Mouse (Mus musculus) neural tube, embryonic 14.5 days (tissue): ENCODE results near the gene Sh3gl1. TPM values are rescaled to one million over a fixed set of nuclear protein-coding genes. Genes with fewer than 3 reads are reported as not detected.

Experiments used
- ATAC-seq: fragments of 200-750 bp; cut with Nextera tagmentation; 2 replicates; pipeline ENCODE4 v1.8.0; 2017; ENCODE audit warnings: low read depth, mild to moderate bottlenecking, moderate TSS enrichment, moderate library complexity
- H3K27ac ChIP-seq: fragments of 300-500 bp; sonication (generic); 2 replicates; pipeline ENCODE4 v1.5.1; 2014; ENCODE audit warnings: low read depth, mild to moderate bottlenecking, control low read depth, low read length, moderate library complexity, mixed read lengths
- H3K27me3 ChIP-seq: fragments of 300-500 bp; sonication (generic); 2 replicates; pipeline ENCODE4 v1.6.1; 2014; ENCODE audit warnings: low read length; ENCODE audit not compliant: control insufficient read depth, insufficient read depth
- H3K36me3 ChIP-seq: fragments of 300-500 bp; sonication (generic); 2 replicates; pipeline ENCODE4 v1.6.1; 2014; ENCODE audit warnings: low read length, mixed read lengths; ENCODE audit not compliant: control insufficient read depth, insufficient read depth
- H3K4me1 ChIP-seq: fragments of 300-500 bp; sonication (generic); 2 replicates; pipeline ENCODE4 v1.6.1; 2014; ENCODE audit warnings: low read length; ENCODE audit not compliant: control insufficient read depth, insufficient read depth
- H3K4me2 ChIP-seq: fragments of 300-500 bp; sonication (generic); 2 replicates; pipeline ENCODE4 v1.6.1; 2014; ENCODE audit warnings: mild to moderate bottlenecking, low read depth, low read length, control low read depth
- H3K4me3 ChIP-seq: fragments of 300-500 bp; sonication (generic); 2 replicates; pipeline ENCODE4 v1.5.1; 2014; ENCODE audit warnings: low read depth, low read length, control low read depth, mixed read lengths
- H3K9ac ChIP-seq: fragments of 300-500 bp; sonication (generic); replicated peaks from 2 replicates; pipeline ENCODE4 v1.6.1; 2014; ENCODE audit warnings: low read depth, mild to moderate bottlenecking, control low read depth, low read length, mixed read lengths
- H3K9me3 ChIP-seq: fragments of 300-500 bp; sonication (generic); 2 replicates; pipeline ENCODE4 v1.6.1; 2016; ENCODE audit warnings: low read length; ENCODE audit not compliant: control insufficient read depth
- WGBS: fragments of 180-500 bp; shearing (Covaris S2); extraction: QIAGEN DNeasy Blood & Tissue Kit; methylation state at CpG from one replicate; pipeline ENCODE4 v1.1.7; 2014; 5-methylcytosine and 5-hydroxymethylcytosine counted together
- polyA plus RNA-seq: library from polyadenylated mRNA; unstranded; fragments of >200 nt; fragmentation: Nextera tagmentation; extraction: Ambion mirVana; gene quantifications from 2 replicates; pipeline ENCODE4 v1.2.1, GENCODE M21; 2014

Sh3gl1 gene
- polyA plus RNA-seq, 1 experiment from 2014 or later, result 87.5 TPM

GRCm38 (mm10) chr17:56003000-56003399, 33.4 kb downstream of the Sh3gl1 start:
- Histone ChIP-seq H3K27ac (no peak overlapping the region), H3K9me3 (no peaks in the 10 kb centered on the region), H3K4me1 (0 out of 2 replicates have a peak, but pooled peaks cover 3% of the 10 kb centered on the region), H3K4me2 (no peak overlapping the region), H3K4me3 (no peak overlapping the region), H3K36me3 (no peaks in the 10 kb centered on the region), H3K27me3 (no peaks in the 10 kb centered on the region), H3K9ac (no peak overlapping the region)
- 92% methylated on average over 3 of the region's 3 CpGs for WGBS
- ATAC-seq, result no peak

- H3K4me3 ChIP-seq, result no peak overlapping the region
- H3K4me1 ChIP-seq, result no peaks in the 10 kb centered on the region
- ATAC-seq, result peak; percentile 18; the same call in 1 of the 2 replicates
- 8% methylated on average over 30 of the region's 30 CpGs for WGBS
- no peak overlapping the region for H3K4me2 ChIP-seq
- peaks cover 16% of the 10 kb centered on the region for H3K36me3 ChIP-seq
- no peaks in the 10 kb centered on the region for H3K27me3 ChIP-seq
- no peak overlapping the region for H3K27ac ChIP-seq
- H3K9ac ChIP-seq, result no peak overlapping the region
- H3K9me3 ChIP-seq, result no peaks in the 10 kb centered on the region
Observed at GRCm38 (mm10) chr17:55999794-56000499, 36.5 kb downstream of the Sh3gl1 start.

- Histone ChIP-seq H3K4me1 (no peaks in the 10 kb centered on the region), H3K9ac (no peak overlapping the region), H3K27me3 (no peaks in the 10 kb centered on the region), H3K36me3 (peaks cover 22% of the 10 kb centered on the region), H3K27ac (no peak overlapping the region), H3K4me3 (no peak overlapping the region), H3K9me3 (no peaks in the 10 kb centered on the region), H3K4me2 (no peak overlapping the region)
- WGBS, result 89% methylated on average over 15 of the region's 15 CpGs
- ATAC-seq, result no peak
Observed at GRCm38 (mm10) chr17:55996007-55996406, 40.4 kb downstream of the Sh3gl1 start.

GRCm38 (mm10) chr17:55990278-55990898, 46.0 kb downstream of the Sh3gl1 start:
- H3K4me1 ChIP-seq, result peaks cover 4% of the 10 kb centered on the region; the same call in 1 of the 2 replicates
- H3K27ac ChIP-seq, result no peak overlapping the region
- no peaks in the 10 kb centered on the region for H3K27me3 ChIP-seq
- H3K9ac ChIP-seq, result no peak overlapping the region
- WGBS, result 96% methylated on average over 8 of the region's 8 CpGs
- H3K4me2 ChIP-seq, result no peak overlapping the region
- no peak for ATAC-seq
- no peaks in the 10 kb centered on the region for H3K9me3 ChIP-seq
- 0 out of 2 replicates have a peak, but pooled peaks cover 12% of the 10 kb centered on the region for H3K36me3 ChIP-seq
- no peak overlapping the region for H3K4me3 ChIP-seq

- peak; percentile 85 for ATAC-seq
- Histone ChIP-seq H3K9ac (peak within 1 kb of the TSS; percentile 70), H3K36me3 (0 out of 2 replicates have a peak, but pooled peaks cover 4% of the 10 kb centered on the region), H3K4me2 (peak within 1 kb of the TSS; percentile 48), H3K4me1 (peaks cover 4% of the 10 kb centered on the region; the same call in 1 of the 2 replicates), H3K27ac (peak within 1 kb of the TSS; percentile 55), H3K4me3 (peak within 1 kb of the TSS; percentile 74), H3K27me3 (no peaks in the 10 kb centered on the region), H3K9me3 (no peaks in the 10 kb centered on the region)
- WGBS, result 13% methylated on average over 26 of the region's 35 CpGs
Observed at GRCm38 (mm10) chr17:55986030-55986961, 50.1 kb downstream of the Sh3gl1 start, which contains the start of gene Fsd1. Gene Fsd1 (plus strand): TSS chr17:55986509.

- no peak for ATAC-seq
- Histone ChIP-seq H3K27me3 (no peaks in the 10 kb centered on the region), H3K4me1 (0 out of 2 replicates have a peak, but pooled peaks cover 4% of the 10 kb centered on the region), H3K36me3 (peaks cover 13% of the 10 kb centered on the region), H3K4me2 (no peak overlapping the region), H3K9ac (no peak overlapping the region), H3K4me3 (no peak overlapping the region), H3K9me3 (no peaks in the 10 kb centered on the region), H3K27ac (no peak overlapping the region)
- WGBS, result 53% methylated on average over 3 of the region's 3 CpGs
Observed at GRCm38 (mm10) chr17:55977301-55977700, 59.1 kb downstream of the Sh3gl1 start.

- Histone ChIP-seq H3K4me2 (no peak overlapping the region; the same call in 1 of the 2 replicates), H3K9ac (no peak overlapping the region)
Observed at GRCm38 (mm10) chr17:55976255-55976862, 60.1 kb downstream of the Sh3gl1 start.

GRCm38 (mm10) chr17:55971453-55971852, 65.0 kb downstream of the Sh3gl1 start:
- H3K4me2 ChIP-seq, result peak overlapping the region; percentile 59
- peak overlapping the region; percentile 65 for H3K4me3 ChIP-seq
- H3K27me3 ChIP-seq, result no peaks in the 10 kb centered on the region
- H3K4me1 ChIP-seq, result peaks cover 20% of the 10 kb centered on the region
- peak overlapping the region; percentile 96 for H3K9ac ChIP-seq
- ATAC-seq, result no peak
- no peak overlapping the region; the same call in 1 of the 2 replicates for H3K27ac ChIP-seq
- no peaks in the 10 kb centered on the region for H3K9me3 ChIP-seq
- peaks cover 13% of the 10 kb centered on the region for H3K36me3 ChIP-seq
- WGBS, result 26% methylated on average over 22 of the region's 22 CpGs

More at GRCm38 (mm10) chr17:55976255-55976862, 60.1 kb downstream of the Sh3gl1 start:
- H3K27ac ChIP-seq, result 0 out of 2 replicates have a peak overlapping the region, but pooled peaks have one; percentile 34
- H3K4me1 ChIP-seq, result peaks cover 9% of the 10 kb centered on the region; the same call in 1 of the 2 replicates
- H3K9me3 ChIP-seq, result no peaks in the 10 kb centered on the region
- H3K36me3 ChIP-seq, result peaks cover 13% of the 10 kb centered on the region
- 14% methylated on average over 13 of the region's 13 CpGs for WGBS
- no peak overlapping the region for H3K4me3 ChIP-seq
- no peaks in the 10 kb centered on the region for H3K27me3 ChIP-seq
- ATAC-seq, result peak; percentile 74
